Mouse (Mus musculus): ENCODE results near the gene Ntrk3. TPM values are rescaled to one million over a fixed set of nuclear protein-coding genes. Genes with fewer than 3 reads are reported as not detected.

Gene Ntrk3
- polyA plus RNA-seq, 1 experiment from 2014 or later: 0.64 TPM

GRCm38 (mm10) chr7:78555532-78555931 is 182.3 kb downstream of the Ntrk3 start:
- Histone ChIP-seq H3K36me3 (no peaks in the 10 kb centered on the region), H3K9me3 (no peaks in the 10 kb centered on the region), H3K4me1 (replicated peaks) (no peaks in the 10 kb centered on the region), H3K27ac (no peak overlapping the region), H3K9ac (replicated peaks) (no peak overlapping the region), H3K27me3 (0 out of 2 replicates have a peak, but pooled peaks cover 3% of the 10 kb centered on the region), H3K4me2 (no peak overlapping the region), H3K4me3 (replicated peaks) (no peak overlapping the region)
- ATAC-seq (ENCODE audit: insufficient number of reproducible peaks, insufficient read depth, low FRiP score, low TSS enrichment, low read depth): no peak
- 77% methylated on average over 5 of the region's 5 CpGs for WGBS

DNA sequence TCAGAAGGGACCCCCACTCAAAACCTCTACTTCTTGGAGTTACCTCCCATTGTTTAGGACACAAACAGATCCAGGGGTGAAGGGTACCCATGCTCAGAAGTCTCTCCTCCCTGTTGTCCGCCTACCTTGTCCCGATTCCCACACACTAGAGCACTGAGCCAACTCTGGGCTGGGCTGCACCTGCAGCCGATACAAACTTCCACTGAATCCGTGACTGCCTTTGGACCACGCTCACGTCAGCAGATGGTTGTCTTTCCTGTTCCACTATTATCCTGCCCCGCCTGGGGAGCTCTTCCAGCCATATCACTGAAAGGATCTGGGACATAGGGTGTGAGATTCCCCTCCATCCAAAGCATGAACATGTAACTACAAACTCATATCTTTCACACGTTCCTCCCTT is 188.4 kb downstream of the Ntrk3 start:
- 90% methylated on average over 8 of the region's 8 CpGs for WGBS
- Histone ChIP-seq H3K4me2 (no peak overlapping the region), H3K4me1 (replicated peaks) (no peaks in the 10 kb centered on the region), H3K9me3 (no peaks in the 10 kb centered on the region), H3K36me3 (no peaks in the 10 kb centered on the region), H3K4me3 (replicated peaks) (no peak overlapping the region), H3K9ac (replicated peaks) (no peak overlapping the region), H3K27me3 (peaks cover 6% of the 10 kb centered on the region), H3K27ac (no peak overlapping the region)
- no peak for ATAC-seq (ENCODE audit: insufficient number of reproducible peaks, insufficient read depth, low FRiP score, low TSS enrichment, low read depth)

DNA sequence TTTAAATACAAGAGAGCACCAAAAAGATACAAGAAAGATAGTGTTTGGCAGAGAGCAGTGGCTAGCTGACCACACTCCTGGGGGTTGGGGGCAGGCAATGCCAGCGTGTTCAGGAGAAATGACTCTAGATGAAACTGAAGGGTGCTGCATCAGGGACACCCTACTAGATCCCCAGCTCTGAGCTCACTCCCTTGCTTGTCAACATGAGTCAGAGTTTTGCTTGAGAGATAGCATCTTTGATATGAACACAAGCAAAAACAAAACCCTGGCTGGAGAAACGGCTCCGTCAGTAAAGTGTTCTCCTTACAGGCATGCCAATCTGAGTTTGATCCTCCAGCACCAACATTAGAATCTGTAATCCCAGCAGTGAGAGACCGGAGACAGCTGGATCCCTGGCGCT is 189.1 kb downstream of the Ntrk3 start:
- 84% methylated on average over 5 of the region's 5 CpGs for WGBS
- ATAC-seq (ENCODE audit: insufficient number of reproducible peaks, insufficient read depth, low FRiP score, low TSS enrichment, low read depth): no peak

GRCm38 (mm10) chr7:78546551-78546950 is 191.3 kb downstream of the Ntrk3 start:
- Histone ChIP-seq H3K27me3 (peaks cover 6% of the 10 kb centered on the region), H3K27ac (no peak overlapping the region), H3K4me3 (replicated peaks) (no peak overlapping the region), H3K4me2 (no peak overlapping the region), H3K9ac (replicated peaks) (no peak overlapping the region), H3K4me1 (replicated peaks) (no peaks in the 10 kb centered on the region), H3K36me3 (no peaks in the 10 kb centered on the region), H3K9me3 (no peaks in the 10 kb centered on the region)
- no peak for ATAC-seq (ENCODE audit: insufficient number of reproducible peaks, insufficient read depth, low FRiP score, low TSS enrichment, low read depth)
- 84% methylated on average over 9 of the region's 10 CpGs for WGBS

More for the DNA sequence above, 189.1 kb downstream of the Ntrk3 start:
- H3K27ac ChIP-seq: no peak overlapping the region
- peaks cover 6% of the 10 kb centered on the region for H3K27me3 ChIP-seq
- no peaks in the 10 kb centered on the region for H3K4me1 ChIP-seq (replicated peaks)
- no peaks in the 10 kb centered on the region for H3K36me3 ChIP-seq
- H3K4me2 ChIP-seq: no peak overlapping the region
- H3K9ac ChIP-seq (replicated peaks): no peak overlapping the region
- no peak overlapping the region for H3K4me3 ChIP-seq (replicated peaks)
- H3K9me3 ChIP-seq: no peaks in the 10 kb centered on the region

DNA sequence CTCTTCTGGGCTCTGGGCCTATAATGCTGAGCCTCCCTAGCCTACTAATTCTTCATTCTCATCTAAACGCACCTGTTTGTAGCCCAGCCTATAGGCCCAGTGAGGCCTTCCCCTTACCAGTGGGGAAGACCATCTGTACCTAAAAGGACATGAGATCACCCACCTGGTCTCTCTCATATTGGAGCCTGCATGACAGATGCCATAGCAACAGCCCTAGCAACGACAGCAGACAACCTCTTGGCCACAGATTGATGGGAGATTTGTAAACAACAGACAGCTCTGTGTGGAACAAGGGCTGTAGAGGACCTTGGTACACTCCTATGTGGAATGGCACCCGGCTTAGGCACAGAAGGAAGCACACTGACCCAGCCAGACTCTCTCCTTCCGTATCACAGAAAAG is 195.3 kb downstream of the Ntrk3 start:
- 75% methylated on average over 4 of the region's 4 CpGs for WGBS
- Histone ChIP-seq H3K27me3 (peaks cover 2% of the 10 kb centered on the region; the same call in 1 of the 2 replicates), H3K4me3 (replicated peaks) (no peak overlapping the region), H3K9ac (replicated peaks) (no peak overlapping the region), H3K4me2 (no peak overlapping the region), H3K27ac (no peak overlapping the region), H3K4me1 (replicated peaks) (no peaks in the 10 kb centered on the region), H3K36me3 (no peaks in the 10 kb centered on the region), H3K9me3 (no peaks in the 10 kb centered on the region)
- ATAC-seq (ENCODE audit: insufficient number of reproducible peaks, insufficient read depth, low FRiP score, low TSS enrichment, low read depth): no peak

GRCm38 (mm10) chr7:78530286-78530685 is 207.5 kb downstream of the Ntrk3 start:
- Histone ChIP-seq H3K9me3 (no peaks in the 10 kb centered on the region), H3K4me3 (replicated peaks) (no peak overlapping the region), H3K36me3 (no peaks in the 10 kb centered on the region), H3K4me1 (replicated peaks) (no peaks in the 10 kb centered on the region), H3K4me2 (no peak overlapping the region), H3K27me3 (peaks cover 40% of the 10 kb centered on the region), H3K9ac (replicated peaks) (no peak overlapping the region), H3K27ac (no peak overlapping the region)
- no peak for ATAC-seq (ENCODE audit: insufficient number of reproducible peaks, insufficient read depth, low FRiP score, low TSS enrichment, low read depth)
- 60% methylated on average over 6 of the region's 6 CpGs for WGBS

DNA sequence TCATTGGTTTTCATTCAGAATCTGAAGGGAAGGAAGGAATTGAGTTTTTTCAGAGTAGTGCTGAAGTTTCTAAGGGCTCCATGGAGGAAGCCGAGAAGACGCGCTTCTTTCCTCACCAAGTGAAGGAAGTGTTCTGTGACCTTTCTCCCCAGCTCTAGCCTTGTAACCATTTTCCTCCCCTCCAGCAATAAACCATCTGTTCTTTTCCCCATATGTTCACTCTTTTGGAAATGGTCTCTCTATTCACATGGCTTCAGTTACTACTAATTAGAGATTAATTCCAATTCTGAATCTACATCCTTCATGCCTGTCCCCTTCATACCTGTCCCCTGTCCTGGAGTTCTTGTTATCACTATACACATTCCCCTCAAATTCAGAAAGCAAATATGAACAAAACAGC is 209.8 kb downstream of the Ntrk3 start:
- H3K4me2 ChIP-seq: no peak overlapping the region
- no peak overlapping the region for H3K27ac ChIP-seq
- no peaks in the 10 kb centered on the region for H3K4me1 ChIP-seq (replicated peaks)
- H3K36me3 ChIP-seq: no peaks in the 10 kb centered on the region
- no peaks in the 10 kb centered on the region for H3K9me3 ChIP-seq
- H3K27me3 ChIP-seq: peaks cover 59% of the 10 kb centered on the region
- no peak for ATAC-seq (ENCODE audit: insufficient number of reproducible peaks, insufficient read depth, low FRiP score, low TSS enrichment, low read depth)
- H3K9ac ChIP-seq (replicated peaks): no peak overlapping the region
- 79% methylated on average over 3 of the region's 3 CpGs for WGBS
- H3K4me3 ChIP-seq (replicated peaks): no peak overlapping the region

DNA sequence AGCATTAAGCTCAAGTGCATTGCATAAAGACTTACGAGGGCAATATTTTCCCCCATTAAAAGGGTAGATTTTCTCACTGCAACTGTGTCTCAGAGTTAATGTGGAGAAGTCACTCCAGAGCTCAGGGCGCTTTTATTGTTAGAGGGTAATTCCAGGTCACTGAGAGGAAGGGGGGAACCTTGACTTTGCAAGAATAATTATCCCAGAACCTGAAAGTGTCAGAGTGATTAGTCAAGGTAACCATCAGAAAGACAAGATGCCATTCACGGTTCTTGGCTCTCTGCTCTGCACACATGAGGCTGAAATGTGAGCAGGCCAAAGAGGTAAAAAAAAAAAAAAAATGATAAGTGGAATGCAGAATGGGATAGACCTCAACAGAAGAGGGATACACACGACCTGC is 210.2 kb downstream of the Ntrk3 start:
- no peak for ATAC-seq (ENCODE audit: insufficient number of reproducible peaks, insufficient read depth, low FRiP score, low TSS enrichment, low read depth)
- H3K4me2 ChIP-seq: no peak overlapping the region
- WGBS: 37% methylated on average over 4 of the region's 4 CpGs

GRCm38 (mm10) chr7:78520243-78520927 is 217.4 kb downstream of the Ntrk3 start:
- 85% methylated on average over 9 of the region's 9 CpGs for WGBS

More for the DNA sequence above, 210.2 kb downstream of the Ntrk3 start:
- peaks cover 63% of the 10 kb centered on the region for H3K27me3 ChIP-seq
- H3K4me3 ChIP-seq (replicated peaks): no peak overlapping the region
- no peaks in the 10 kb centered on the region for H3K36me3 ChIP-seq
- H3K9me3 ChIP-seq: no peaks in the 10 kb centered on the region
- no peak overlapping the region for H3K27ac ChIP-seq
- H3K9ac ChIP-seq (replicated peaks): no peak overlapping the region
- H3K4me1 ChIP-seq (replicated peaks): no peaks in the 10 kb centered on the region

DNA sequence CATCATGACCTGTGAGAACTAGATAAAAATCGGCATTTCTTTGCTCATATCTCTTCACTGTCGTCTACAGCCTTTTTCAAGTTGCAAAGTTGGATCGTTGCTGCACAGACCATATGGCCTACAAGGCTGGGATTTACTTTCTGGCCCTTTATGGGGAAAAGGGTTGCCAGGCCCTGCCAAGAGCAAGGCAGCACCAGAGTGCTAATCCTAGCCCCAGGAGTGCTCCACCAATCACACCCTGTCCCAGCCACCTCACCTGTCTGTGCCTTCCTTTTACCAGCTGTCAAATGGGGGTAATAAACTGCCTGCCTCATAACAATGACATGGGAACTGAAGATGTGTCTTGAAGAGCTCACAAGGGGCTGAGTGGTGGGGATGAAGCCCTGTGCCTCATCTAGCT is 218.1 kb downstream of the Ntrk3 start:
- no peak overlapping the region for H3K9ac ChIP-seq (replicated peaks)
- ATAC-seq (ENCODE audit: insufficient number of reproducible peaks, insufficient read depth, low FRiP score, low TSS enrichment, low read depth): no peak
- H3K4me1 ChIP-seq (replicated peaks): 0 out of 2 replicates have a peak, but pooled peaks cover 7% of the 10 kb centered on the region
- no peaks in the 10 kb centered on the region for H3K36me3 ChIP-seq
- no peak overlapping the region for H3K4me3 ChIP-seq (replicated peaks)
- no peaks in the 10 kb centered on the region for H3K9me3 ChIP-seq
- H3K27ac ChIP-seq: no peak overlapping the region
- 82% methylated on average over 3 of the region's 3 CpGs for WGBS
- peaks cover 77% of the 10 kb centered on the region for H3K27me3 ChIP-seq
- no peak overlapping the region for H3K4me2 ChIP-seq

More at GRCm38 (mm10) chr7:78520243-78520927, 217.4 kb downstream of the Ntrk3 start:
- no peak overlapping the region for H3K9ac ChIP-seq (replicated peaks)
- ATAC-seq (ENCODE audit: insufficient number of reproducible peaks, insufficient read depth, low FRiP score, low TSS enrichment, low read depth): no peak
- no peaks in the 10 kb centered on the region for H3K36me3 ChIP-seq
- H3K9me3 ChIP-seq: no peaks in the 10 kb centered on the region
- H3K27me3 ChIP-seq: peaks cover 84% of the 10 kb centered on the region
- no peak overlapping the region for H3K27ac ChIP-seq
- no peak overlapping the region for H3K4me2 ChIP-seq
- 0 out of 2 replicates have a peak, but pooled peaks cover 1% of the 10 kb centered on the region for H3K4me1 ChIP-seq (replicated peaks)
- no peak overlapping the region for H3K4me3 ChIP-seq (replicated peaks)

GRCm38 (mm10) chr7:78518760-78519363 is 218.9 kb downstream of the Ntrk3 start:
- H3K9ac ChIP-seq (replicated peaks): no peak overlapping the region
- no peak for ATAC-seq (ENCODE audit: insufficient number of reproducible peaks, insufficient read depth, low FRiP score, low TSS enrichment, low read depth)
- H3K36me3 ChIP-seq: no peaks in the 10 kb centered on the region
- H3K4me2 ChIP-seq: no peak overlapping the region
- no peaks in the 10 kb centered on the region for H3K9me3 ChIP-seq
- 82% methylated on average over 5 of the region's 5 CpGs for WGBS
- H3K4me1 ChIP-seq (replicated peaks): 0 out of 2 replicates have a peak, but pooled peaks cover 9% of the 10 kb centered on the region
- H3K4me3 ChIP-seq (replicated peaks): no peak overlapping the region
- no peak overlapping the region for H3K27ac ChIP-seq
- peaks cover 77% of the 10 kb centered on the region for H3K27me3 ChIP-seq
